In the genomic region with DNA sequence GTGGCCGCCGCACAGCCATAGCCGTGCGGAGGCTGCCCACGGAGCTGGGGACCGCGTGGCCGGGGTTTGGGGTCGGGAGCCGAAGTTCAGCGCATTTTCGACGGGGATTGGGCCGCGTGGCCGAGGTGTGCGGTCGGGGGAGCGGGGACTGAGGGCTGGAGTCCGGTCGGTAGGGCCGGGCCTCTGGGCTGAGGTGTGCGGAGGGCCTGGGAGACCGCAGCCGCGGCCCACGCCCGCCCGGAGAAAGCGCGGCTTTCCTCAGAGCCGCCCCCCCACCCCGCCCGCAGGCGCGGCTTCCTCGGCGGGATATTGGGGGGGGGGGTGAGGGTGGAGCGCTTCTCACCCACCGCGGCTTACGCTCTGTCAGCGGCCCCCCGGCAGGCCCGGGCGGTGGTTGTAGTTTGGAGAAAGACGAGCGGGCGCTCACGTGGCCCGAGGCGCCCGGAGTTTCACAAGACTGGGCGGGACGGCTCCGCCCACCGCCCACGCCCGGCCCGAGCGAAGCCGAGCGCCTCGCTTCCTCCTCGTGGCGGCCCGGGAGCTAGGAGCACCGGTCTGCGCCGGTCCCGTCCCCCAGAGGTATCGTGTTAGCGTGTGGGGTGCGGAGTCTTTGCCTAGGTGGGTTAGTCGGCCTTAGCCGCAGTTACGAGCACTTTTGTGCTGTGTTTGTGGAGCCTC, we compare ENCODE assay signal across 8 mouse cellular contexts. TPM values are rescaled to one million over a fixed set of nuclear protein-coding genes. Genes with fewer than 3 reads are reported as not detected.
A peak's percentile ranks its signal among the peaks of the same experiment; 100 is the strongest.
DNase-seq lines count a peak whose midpoint lies in the region; ATAC-seq and TF ChIP-seq lines count a peak whose summit lies in the region.

No protein-coding gene starts in this region.

- ATAC-seq in hindbrain, embryonic 14.5 days (ENCODE audit: low FRiP score): peak; percentile 31

- under 1% methylated on average over 63 of the region's 77 CpGs for WGBS in hindbrain, embryonic 14.5 days

- intact Hi-C loops in left cerebral cortex, adult 2 months (cut with DNase I): loop anchor here (1.0 to 5.0 kb wide), 3 partner anchors 10 to 67 kb away; a partner anchor contains a TSS

- H3K4me1 ChIP-seq in hindbrain, embryonic 14.5 days (replicated peaks; ENCODE audit: control insufficient read depth, insufficient read depth, low read length): peaks cover 25% of the 10 kb centered on the region
- peaks cover 61% of the 10 kb centered on the region for H3K4me1 ChIP-seq in megakaryocyte, embryonic 14.5 days

- H3K4me3 ChIP-seq in hindbrain, embryonic 14.5 days (replicated peaks; ENCODE audit: low read length): peak overlapping the region; percentile 74
- peak overlapping the region; percentile 98 for H3K4me3 ChIP-seq in left cerebral cortex, adult 2 months
- peak overlapping the region; percentile 97 for H3K4me3 ChIP-seq in megakaryocyte, embryonic 14.5 days (replicated peaks)

- TF ChIP-seq CTCF in left cerebral cortex, adult 2 months (IDR thresholded peaks at IDR 0.05): no peak

- peak overlapping the region; percentile 77 for H3K9ac ChIP-seq in hindbrain, embryonic 14.5 days

- peak; percentile 93 for DNase-seq in T-cell, adult 2 months (ENCODE audit: low spot score)
- peak; percentile 54 to 76 for DNase-seq in cerebellum, postnatal 25 days
- peak; percentile 29 to 43 for DNase-seq in frontal cortex, postnatal 25 days (ENCODE audit: low spot score in 2 of 2)
- peak; percentile 73 for DNase-seq in hindbrain, embryonic 14.5 days (ENCODE audit: low spot score)
- peak; percentile 62 to 75 for DNase-seq in left cerebral cortex, adult 2 months (ENCODE audit: extremely low spot score in 1 of 2, low spot score in 2 of 2)
- peak; percentile 74 for DNase-seq in right cerebral cortex, postnatal 14 days
- peak; percentile 82 to 89 for DNase-seq in urinary bladder, postnatal 36 days (ENCODE audit: low spot score in 2 of 2)

- H3K9me3 ChIP-seq in hindbrain, embryonic 14.5 days (ENCODE audit: control insufficient read depth, low read length): no peaks in the 10 kb centered on the region
- no peaks in the 10 kb centered on the region for H3K9me3 ChIP-seq in megakaryocyte, embryonic 14.5 days

- H3K36me3 ChIP-seq in hindbrain, embryonic 14.5 days (replicated peaks; ENCODE audit: control insufficient read depth, insufficient read depth): no peaks in the 10 kb centered on the region
- no peaks in the 10 kb centered on the region for H3K36me3 ChIP-seq in megakaryocyte, embryonic 14.5 days (replicated peaks; ENCODE audit: low read length)

- H3K4me2 ChIP-seq in hindbrain, embryonic 14.5 days (replicated peaks): peak overlapping the region; percentile 99

- H3K27ac ChIP-seq in hindbrain, embryonic 14.5 days: peak overlapping the region; percentile 88
- peak overlapping the region; percentile 87 for H3K27ac ChIP-seq in left cerebral cortex, adult 2 months

- H3K27me3 ChIP-seq in hindbrain, embryonic 14.5 days (ENCODE audit: control insufficient read depth, insufficient read depth, low read length): no peaks in the 10 kb centered on the region
- no peaks in the 10 kb centered on the region for H3K27me3 ChIP-seq in megakaryocyte, embryonic 14.5 days (replicated peaks)

RNA-seq across cellular contexts. Expression of a gene that starts 7.3 kb away (rescaled TPM):
- polyA plus RNA-seq in hindbrain, embryonic 14.5 days (2014; fragmentation: Nextera tagmentation; extraction: Ambion mirVana): 254 and 284 TPM in 2 replicates
- total RNA-seq in left cerebral cortex, adult 2 months (2021): 100 to 1,000 TPM; 111 to 116 TPM
- 36.3 and 112 TPM in 2 replicates for polyA plus RNA-seq in megakaryocyte, embryonic 14.5 days (2012; ENCODE audit: insufficient read depth, low replicate concordance)

RNA-seq across cellular contexts. Expression of a gene that starts 30.1 kb away (rescaled TPM):
- 1.3 and 2.6 TPM in 2 replicates for polyA plus RNA-seq in hindbrain, embryonic 14.5 days (2014; fragmentation: Nextera tagmentation; extraction: Ambion mirVana)
- total RNA-seq in left cerebral cortex, adult 2 months (2021): not detected
- not detected in 2 replicates for polyA plus RNA-seq in megakaryocyte, embryonic 14.5 days (2012; ENCODE audit: insufficient read depth, low replicate concordance)

RNA-seq across cellular contexts. Expression of a gene that starts 45.5 kb away (rescaled TPM):
- 12.8 and 14.8 TPM in 2 replicates for polyA plus RNA-seq in hindbrain, embryonic 14.5 days (2014; fragmentation: Nextera tagmentation; extraction: Ambion mirVana)
- total RNA-seq in left cerebral cortex, adult 2 months (2021): 10 to 100 TPM; 44.7 to 49.2 TPM
- 1.3 TPM in 1 of 2 replicates, not detected in the other for polyA plus RNA-seq in megakaryocyte, embryonic 14.5 days (2012; ENCODE audit: insufficient read depth, low replicate concordance)

Comparison
In these comparisons a context has a peak if more than half of its experiments do, and no peak if none do; other contexts are left out.
1. Peak in every context shown above with its lines: DNase-seq, ATAC-seq, H3K4me3 ChIP-seq and H3K27ac ChIP-seq.
2. DNase-seq: peak in every context shown above with its lines; median percentile 93 in T-cell, adult 2 months; 86 in urinary bladder, postnatal 36 days; 74 in right cerebral cortex, postnatal 14 days; 73 in hindbrain, embryonic 14.5 days; 68 in left cerebral cortex, adult 2 months; 65 in cerebellum, postnatal 25 days; 36 in frontal cortex, postnatal 25 days.